Mouse (Mus musculus): Measurements from ENCODE around the gene Arhgap28. TPM values are rescaled to one million over a fixed set of nuclear protein-coding genes. Genes with fewer than 3 reads are reported as not detected.

Gene Arhgap28
- total RNA-seq, 2 experiments from 2014 or later: 0.90 to 1.8 TPM

DNA sequence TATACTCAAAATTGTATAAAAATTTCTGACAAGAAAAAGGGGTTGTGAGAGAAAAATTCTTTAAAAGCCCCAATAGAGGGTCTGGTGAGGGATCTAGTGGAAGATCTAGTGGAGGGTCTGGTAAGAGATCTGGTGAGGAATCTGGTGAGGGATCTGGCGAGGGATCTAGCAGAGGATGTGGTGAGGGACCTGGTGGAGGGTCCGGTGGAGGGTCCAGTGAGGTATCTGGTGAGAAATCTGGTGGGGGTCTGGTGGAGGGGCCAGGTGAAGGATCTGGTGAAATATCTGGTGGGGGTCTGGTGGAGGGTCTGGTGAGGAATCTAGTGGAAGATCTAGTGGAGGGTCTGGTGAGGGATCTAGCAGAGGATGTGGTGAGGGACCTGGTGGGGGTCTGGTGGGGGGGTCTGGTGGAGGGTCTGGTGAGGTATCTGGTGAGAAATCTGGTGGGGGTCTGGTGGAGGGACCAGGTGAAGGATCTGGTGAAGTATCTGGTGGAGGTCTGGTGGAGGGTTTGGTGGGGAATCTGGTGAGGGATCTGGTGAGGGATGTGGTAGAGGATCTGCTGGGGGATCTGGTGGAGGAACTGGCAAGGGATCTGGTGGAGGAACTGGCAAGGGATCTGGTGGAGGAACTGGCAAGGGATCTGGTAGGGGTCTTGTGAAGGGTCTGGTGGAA, 10.4 kb downstream of the Arhgap28 start:
- ATAC-seq (replicated peaks; ENCODE audit: poor library complexity, severe bottlenecking): no peak

DNA sequence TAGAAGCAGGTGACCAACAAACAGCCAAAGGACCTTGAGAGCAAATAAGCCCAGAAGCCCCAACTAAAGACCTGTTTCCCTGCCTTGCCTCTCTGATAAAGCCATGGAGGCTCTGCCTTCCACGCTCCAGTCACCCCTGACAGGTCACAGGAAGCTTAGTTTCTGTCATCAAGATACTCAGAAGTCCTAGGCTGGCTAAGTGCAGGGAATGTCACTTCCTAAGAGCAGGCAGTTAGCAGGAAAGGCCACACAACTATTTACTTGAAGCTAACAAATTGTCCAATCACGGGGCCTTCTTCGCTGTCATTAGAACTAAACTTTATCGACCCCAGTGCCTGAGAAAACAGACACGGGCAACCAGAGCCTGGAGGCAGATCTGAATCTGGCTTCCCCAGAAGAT, 14.2 kb downstream of the Arhgap28 start:
- ATAC-seq (replicated peaks; ENCODE audit: poor library complexity, severe bottlenecking): no peak

DNA sequence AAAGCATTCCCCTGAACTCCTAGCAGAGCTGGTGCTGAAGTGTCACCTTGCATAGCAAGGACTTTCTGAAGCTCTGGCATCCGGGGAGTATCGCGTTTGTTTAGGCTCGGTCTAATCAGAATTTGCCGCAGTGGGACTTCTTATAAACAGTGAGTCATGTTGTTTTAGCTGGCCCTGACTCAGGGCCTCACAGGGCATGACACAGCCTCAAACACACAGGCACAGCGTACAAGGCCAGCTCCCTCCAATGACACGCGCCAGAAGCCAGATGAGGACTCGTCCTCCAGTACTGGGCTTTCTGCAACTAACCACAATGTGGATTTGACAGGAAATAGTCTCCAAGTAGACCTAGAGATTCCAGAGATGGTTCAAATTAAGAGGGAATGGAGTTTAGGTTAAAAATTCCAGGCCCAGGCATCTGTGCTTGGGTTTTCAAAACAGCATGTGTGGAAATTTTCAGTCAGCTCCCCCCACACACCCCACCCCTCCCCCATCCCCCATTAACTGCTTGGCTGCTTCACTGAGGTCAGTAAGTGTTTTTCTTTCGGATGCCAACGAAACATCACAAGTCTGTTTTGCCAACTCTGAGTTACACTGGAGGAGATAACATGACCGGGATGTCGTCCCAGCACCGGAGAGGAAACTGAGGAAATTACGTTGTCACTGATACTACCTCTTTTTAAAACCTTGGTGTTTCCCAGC, 14.8 kb downstream of the Arhgap28 start:
- ATAC-seq (replicated peaks; ENCODE audit: poor library complexity, severe bottlenecking): peak; percentile 78

DNA sequence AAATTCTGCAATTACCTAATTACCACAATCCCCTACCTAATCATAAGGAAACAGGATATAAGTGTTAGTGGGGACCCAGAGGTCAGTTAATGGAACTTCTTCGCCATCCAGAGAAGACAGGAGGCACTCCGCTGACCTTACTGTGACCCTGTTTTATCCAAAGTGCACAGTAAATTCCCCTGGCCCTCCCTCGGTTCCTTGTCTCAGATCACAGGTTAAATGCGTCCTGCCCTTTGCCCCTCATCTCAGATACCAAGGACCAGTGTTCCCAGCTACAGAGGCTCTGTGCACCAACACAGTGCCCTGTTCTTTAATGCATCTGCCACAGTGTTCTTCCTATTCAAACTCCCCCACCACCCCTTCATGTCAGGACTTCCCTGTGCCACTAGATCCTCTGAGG, 18.4 kb downstream of the Arhgap28 start:
- no peak for ATAC-seq (replicated peaks; ENCODE audit: poor library complexity, severe bottlenecking)

DNA sequence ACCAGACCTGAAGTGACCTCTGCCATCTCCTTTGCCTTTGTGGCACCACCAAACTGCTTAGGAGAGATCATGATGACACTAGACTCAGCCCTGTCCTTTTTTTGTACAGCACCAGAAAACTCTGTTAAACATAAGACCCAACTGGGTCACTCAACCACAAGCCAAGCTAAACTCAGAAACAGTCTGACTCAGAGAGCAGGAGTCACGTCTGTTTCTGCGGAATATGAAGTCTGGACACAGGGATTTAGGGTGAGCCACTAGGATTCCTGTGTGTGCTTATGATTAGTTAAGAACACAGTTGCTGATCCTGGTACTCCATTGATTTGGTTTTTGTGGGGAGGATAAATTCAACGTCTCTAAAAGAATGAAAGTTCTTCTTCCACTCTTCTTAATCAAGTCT, 23.3 kb downstream of the Arhgap28 start:
- ATAC-seq (replicated peaks; ENCODE audit: poor library complexity, severe bottlenecking): no peak

DNA sequence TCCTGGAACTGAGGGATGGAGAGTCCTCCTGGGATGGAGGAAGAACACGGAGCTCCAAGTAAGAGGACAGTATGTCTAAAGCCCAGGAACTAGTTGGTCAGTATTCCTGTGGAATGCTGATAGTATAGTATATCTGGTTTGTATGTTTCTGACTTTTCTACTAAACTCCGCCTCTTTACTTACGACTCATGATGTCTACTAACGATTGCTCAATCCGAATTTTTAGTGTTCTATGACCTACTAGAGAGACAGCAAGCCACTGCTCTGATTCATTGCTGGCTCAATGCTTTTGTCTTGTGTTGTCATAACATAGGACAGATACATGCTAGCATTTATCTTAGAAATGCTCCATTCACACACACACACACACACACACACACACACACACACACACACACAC, 24.7 kb downstream of the Arhgap28 start:
- ATAC-seq (replicated peaks; ENCODE audit: poor library complexity, severe bottlenecking): no peak

DNA sequence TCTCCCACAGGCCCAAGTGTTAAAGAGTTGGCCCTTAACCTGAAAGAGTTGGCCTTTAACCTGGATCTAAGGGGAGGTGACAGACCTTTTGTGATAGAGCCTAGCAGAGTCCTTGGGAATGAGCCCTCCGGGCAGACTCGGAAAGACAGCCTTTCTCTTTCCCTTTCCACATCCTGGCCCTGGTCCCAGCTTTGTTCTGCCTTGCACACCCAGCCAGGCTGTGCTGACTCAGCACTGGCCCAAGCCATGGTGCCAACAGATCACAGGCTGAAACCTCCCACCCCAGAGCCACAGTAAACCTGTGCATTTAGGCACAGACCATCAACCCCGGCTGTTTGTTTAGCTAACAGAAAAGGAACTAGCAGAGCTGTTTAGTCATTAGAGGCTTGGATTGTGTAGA, 25.1 kb downstream of the Arhgap28 start:
- ATAC-seq (replicated peaks; ENCODE audit: poor library complexity, severe bottlenecking): no peak; the same call in 1 of the 2 replicates

DNA sequence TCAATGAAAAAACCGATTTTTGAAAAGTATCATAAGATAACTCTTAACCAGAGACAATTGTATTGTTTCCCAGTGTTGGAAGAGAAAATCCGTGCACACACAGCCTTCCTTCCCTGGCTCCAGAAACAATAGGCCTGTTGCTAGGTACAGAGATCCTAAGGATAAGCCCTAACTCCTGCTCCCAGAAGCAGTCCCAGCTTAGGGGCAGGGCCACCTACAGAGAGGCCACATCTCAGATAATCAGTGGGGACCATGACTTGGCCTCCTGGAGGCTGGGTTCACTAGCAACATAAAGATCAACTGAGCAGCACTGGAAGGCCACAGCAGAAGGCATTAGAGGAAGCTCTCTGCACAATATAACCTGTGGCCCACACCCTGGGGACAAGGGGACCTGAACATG, 27.5 kb downstream of the Arhgap28 start:
- ATAC-seq (replicated peaks; ENCODE audit: poor library complexity, severe bottlenecking): no peak

DNA sequence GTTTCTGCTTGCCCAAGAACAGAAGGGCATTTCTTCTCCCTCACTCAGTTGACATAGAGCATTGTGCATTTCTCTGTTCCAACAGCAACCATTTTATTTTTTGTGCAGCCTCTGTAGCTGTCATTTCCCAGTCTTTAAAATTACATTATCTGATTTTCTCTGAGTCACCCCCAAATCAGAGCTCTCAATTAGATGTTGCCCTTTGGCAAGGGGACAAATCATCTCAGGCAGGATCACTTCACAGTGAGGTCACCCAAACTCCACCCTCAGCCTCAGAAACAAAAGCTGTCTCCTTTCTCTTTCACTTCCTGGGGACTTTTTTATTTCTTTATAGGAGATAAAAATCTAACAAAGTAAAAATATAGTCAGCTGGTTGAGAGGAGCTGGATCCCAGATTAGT, 27.9 kb downstream of the Arhgap28 start:
- no peak for ATAC-seq (replicated peaks; ENCODE audit: poor library complexity, severe bottlenecking)

DNA sequence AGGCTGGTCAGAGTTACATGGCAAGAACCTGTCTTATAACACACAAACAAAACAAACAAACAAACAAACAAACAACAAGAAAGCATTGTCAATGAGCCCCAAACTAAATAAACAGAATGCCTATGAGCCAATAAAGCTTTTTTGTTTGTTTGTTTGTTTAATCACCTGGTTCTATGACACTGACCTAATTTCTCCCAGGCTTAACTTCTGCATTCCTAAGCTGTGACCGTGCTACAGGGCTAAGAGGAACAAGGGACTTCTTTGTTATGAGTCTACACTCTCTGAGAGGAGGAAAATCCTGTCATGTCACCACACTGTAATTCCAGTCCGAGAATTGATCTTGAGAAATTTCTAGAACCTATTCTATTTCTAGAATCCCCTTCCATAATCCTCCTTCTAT, 29.2 kb downstream of the Arhgap28 start:
- ATAC-seq (replicated peaks; ENCODE audit: poor library complexity, severe bottlenecking): peak; percentile 44; the same call in 1 of the 2 replicates

DNA sequence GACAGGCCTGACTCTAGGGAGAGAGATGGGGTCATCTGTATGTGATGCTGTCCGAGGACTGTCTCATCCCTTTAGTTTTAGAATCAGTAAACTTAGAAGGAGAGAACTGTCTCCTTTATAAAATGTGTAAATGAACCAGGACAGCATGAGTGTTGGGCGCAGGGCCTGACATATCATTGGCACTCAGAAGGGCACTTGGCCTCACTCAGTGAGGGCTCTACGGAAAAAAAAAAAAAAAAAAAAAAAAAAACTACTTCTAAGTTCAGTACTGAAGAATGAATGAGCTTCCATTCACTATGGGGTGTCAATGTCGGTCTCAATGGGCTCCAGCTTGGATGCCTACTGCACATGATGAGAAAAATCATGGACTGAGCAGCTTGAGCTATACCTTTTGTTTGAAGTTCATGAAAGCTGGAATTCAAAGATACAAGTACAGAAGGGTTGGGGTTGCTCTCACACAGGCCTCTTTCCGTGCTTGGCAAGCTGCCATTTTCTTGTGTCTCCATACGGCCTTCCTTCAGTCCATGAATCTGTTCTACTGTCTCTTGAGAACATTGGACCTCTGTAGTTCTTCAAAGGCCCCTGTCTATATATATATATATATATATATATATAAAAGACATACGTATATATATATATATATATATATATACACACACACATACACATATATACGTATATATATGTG, 36.9 kb downstream of the Arhgap28 start:
- ATAC-seq (replicated peaks; ENCODE audit: poor library complexity, severe bottlenecking): no peak

DNA sequence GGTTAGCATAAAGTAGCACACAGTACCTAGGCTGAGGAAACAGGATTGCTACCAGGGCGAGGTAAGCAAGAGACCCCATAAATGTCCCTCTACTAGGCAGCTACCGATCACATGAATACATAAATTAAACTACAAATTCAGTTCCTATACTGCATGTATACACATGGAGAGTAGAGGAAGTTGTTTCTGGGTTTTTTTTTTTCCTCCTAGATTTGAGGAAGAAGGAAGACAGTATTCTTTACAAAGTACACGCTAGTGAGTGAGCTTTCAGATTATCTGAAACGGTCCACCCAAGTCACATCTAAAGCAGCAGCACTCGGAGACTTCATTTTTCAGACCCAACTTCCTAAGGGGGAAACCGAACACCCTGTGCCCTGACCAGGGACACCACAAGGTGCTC, 41.1 kb downstream of the Arhgap28 start:
- peak; percentile 67 for ATAC-seq (replicated peaks; ENCODE audit: poor library complexity, severe bottlenecking)

DNA sequence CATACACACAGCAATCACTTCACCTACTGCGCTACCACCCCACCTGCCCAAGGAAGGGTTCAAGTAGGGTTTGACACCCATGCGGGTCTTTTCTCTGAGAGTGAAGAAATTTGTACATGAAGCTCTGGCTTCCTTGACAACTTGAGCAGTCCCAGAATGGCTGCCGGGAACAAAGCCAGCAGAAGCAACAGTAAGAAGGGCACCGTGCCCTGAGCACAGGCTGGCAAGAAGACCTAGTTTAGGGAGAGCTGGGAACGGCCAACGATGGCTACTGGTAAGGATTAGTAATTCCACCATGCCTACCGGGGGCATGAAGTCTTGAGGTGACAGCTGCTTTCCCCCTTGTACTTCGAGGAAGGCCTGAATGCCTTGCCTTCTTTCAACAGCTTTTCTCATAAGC, 41.9 kb downstream of the Arhgap28 start:
- no peak for ATAC-seq (replicated peaks; ENCODE audit: poor library complexity, severe bottlenecking)

DNA sequence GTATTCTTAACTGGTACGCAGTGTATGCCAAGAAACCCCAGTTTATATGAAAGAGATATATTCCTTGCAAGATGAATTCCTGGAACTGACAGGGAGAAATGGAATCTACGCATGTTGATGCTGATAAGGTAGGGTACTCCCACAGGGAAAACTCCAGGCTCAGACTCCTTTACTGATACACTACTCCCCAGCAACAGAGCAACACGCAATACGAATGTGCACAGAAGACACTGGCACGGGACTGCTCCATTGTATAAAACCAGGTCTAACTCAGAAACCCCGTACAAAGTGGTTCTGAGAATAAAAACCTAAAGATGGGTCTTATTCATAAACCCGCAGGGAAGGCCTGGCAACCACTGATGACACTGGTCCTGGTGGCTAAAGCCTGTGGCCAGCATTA, 45.0 kb downstream of the Arhgap28 start:
- no peak for ATAC-seq (replicated peaks; ENCODE audit: poor library complexity, severe bottlenecking)

DNA sequence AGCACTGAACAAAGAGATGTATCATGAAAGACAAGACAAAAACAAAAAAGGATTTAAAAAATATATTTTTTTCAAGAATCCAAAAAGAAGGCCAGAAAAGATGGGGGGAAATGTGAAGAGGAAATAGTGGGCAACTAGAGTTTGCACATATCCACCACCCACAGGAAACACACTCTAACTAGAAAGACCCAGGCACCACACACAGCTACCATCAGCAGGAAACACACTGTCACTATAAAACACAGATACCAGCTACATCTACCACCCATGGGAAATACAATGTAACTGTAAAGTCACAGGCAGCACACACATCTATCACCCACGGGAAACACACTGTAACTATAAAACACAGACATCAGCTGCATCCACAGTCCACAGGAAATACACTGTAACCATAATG, 46.3 kb downstream of the Arhgap28 start:
- ATAC-seq (replicated peaks; ENCODE audit: poor library complexity, severe bottlenecking): peak; percentile 75

DNA sequence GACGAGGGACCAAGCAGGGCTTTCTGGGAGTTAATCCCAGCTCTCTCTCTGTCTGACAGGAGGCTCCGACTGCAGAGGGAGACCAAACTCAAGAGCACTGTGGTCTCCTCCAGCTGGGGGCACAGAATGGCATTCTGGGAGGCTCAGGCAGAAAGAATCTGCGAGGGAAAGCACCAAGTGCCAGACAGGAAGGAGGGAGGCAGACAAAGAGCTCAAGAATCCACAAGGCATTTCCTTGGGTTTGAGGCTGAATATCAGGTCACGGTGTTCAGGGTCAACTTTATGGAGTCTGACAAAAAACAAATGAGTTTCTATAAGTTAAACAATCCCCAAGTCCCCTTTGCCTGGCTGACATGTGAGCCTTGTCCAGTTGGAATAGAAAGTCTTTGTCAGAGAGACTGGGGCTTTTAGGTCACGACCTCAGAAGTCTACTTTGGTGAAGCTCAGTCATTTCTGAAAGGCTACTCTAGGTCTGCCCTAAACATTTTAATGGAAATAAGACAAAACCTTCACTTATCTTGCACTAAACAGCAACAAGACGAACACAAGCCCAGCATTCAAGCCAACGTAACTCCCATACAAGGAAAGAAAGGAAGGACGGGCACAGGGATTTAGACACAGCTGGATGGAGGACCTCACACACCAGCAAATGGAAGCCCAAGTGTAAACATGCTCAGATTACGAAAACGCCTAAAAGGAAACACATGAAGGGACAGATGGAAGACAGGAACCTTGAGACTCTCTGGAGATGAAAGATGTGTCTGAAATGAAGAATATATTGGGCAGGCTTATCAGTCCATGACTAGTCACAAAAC, 47.8 kb downstream of the Arhgap28 start:
- no peak for ATAC-seq (replicated peaks; ENCODE audit: poor library complexity, severe bottlenecking)

DNA sequence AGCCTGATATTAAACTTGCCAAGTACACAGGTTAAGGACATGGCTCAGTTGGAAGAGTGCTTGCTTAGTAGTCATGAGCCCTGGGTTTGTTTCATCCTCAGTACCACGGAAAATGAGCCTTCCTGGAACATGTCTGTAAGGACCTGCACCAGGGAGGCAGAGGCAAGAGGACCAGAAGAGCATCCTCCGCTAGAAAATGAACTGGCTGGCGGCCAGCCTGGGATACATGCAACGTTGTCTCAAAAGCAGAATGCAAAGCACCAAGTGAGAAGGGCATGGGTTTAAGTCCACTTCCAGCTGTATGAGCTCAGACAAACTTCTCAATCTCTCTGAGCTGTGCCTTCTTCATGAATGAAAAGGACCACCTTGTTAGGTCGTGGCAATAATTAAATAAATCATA, 49.0 kb downstream of the Arhgap28 start:
- ATAC-seq (replicated peaks; ENCODE audit: poor library complexity, severe bottlenecking): no peak

DNA sequence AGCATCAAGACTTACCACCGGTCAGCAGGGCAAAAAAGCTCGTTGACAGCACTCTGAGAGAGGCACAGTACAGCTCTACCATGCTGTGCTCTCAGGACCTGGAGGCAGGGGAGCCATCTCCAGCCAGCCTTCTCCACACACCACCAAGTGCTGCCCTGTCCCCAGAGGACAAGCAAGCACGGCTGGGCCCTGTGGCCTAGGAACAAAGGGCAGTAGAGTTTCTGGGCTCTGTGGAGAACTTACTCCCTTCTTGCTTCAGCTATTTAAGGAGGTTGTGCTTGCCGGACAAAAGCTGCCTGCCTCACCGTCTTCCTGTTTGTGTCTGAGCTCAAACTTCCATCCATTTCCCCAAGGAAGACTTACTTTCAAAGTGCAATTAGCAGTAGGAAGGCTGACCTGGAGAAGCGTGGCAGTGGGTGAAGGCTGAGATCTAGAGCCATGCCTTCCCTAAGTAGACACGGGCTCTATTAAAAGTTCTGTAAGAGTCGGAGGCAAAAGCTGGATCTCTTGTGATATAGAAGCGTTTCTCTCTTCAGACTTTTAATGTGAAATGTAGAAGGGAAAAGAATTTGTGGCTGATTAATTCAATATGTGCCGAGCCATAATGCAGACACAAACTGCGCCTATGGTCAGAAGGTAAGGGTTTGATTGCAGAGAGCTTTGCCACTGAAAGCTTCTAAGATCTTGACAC, 53.3 kb downstream of the Arhgap28 start:
- ATAC-seq (replicated peaks; ENCODE audit: poor library complexity, severe bottlenecking): no peak

DNA sequence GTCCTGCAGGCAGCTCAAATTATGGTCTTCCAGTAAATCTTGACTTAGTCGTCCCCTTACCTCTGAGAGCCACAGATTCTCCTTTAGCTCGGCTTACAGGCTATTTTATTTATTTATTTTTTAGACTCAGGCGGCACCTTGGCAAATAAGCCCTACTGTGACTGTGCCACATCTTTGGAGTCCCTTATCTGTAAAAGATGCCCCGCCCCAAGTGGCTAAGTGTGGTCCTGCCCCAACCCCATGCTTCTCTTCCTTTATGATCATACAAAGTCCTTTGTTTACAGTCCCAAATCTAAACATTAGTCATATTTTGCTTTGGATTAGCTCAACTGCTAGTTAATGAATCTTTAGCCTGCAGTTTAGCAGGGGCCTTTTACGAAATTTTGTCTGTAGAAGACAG, 55.3 kb downstream of the Arhgap28 start:
- no peak for ATAC-seq (replicated peaks; ENCODE audit: poor library complexity, severe bottlenecking)

DNA sequence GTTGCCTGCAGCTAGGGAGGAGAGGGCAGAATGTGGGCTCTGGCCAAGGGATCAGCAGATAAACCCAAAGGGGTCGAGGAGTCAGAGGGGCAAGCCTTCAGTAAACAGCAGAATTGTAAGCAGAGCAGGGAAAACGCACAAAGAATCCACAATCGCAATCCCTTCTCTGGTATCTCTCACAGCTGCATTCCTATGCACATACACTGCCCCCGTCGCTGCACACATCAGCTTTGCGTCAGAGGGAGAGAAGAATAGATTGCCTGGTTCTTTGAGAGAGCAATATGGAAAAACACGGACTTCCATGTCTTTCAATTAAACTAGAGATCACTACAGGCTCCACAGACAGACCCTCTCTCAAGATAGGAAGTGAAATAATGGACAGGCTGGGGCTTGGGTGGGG, 58.5 kb downstream of the Arhgap28 start:
- ATAC-seq (replicated peaks; ENCODE audit: poor library complexity, severe bottlenecking): no peak

Data from granulocyte monocyte progenitor cell, adult 5-6 weeks (primary cell).